Comparison of ENCODE assay signal across 8 mouse cellular contexts in the genomic region with DNA sequence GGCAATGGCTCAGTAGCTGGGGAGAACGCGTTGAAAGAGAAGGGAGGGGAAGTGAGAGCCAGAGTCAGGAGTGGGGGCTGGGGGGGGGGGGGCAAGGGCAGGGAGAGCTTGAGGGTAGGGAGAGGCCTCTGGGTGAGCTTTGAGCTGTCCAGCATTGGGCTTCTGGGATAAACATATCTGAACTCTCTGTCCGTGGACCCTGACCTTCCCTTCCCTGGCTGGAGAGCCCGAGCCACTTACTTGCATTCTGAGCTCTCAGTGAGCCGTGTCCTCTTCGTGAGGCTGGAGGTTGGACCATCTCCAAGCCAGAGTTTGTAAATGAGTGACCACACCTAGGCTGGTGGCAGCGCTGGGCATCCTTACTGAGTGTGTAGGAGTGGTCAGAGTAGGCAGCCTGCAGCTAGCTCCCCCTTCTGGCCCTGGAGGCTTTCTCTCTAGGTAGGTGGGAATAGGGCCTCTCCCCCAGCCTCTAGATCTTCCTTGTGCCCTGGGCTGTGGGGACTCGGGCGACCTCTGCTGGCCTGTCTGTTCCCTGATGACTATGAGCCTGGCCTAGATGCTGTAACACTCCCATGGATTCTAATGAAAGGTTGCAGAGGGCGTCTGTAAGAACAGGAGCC. TPM values are rescaled to one million over a fixed set of nuclear protein-coding genes. Genes with fewer than 3 reads are reported as not detected.
A peak's percentile ranks its signal among the peaks of the same experiment; 100 is the strongest.
DNase-seq lines count a peak whose midpoint lies in the region; ATAC-seq lines count a peak whose summit lies in the region.

No protein-coding gene starts in this region.

- DNase-seq in 3134 (ENCODE audit: extremely low read depth, insufficient read length, low spot score) (peak; percentile 39), ZHBTc4 (ENCODE audit: low read depth, low spot score) (peak; percentile 87)
- DNase-seq in gastrocnemius, postnatal 10 days: peak; percentile 54
- DNase-seq in left cerebral cortex, postnatal 4 days: peak; percentile 77
- DNase-seq in midbrain, embryonic 11.5 days (ENCODE audit: low spot score, missing footprints): peak; percentile 94
- peak; percentile 21 to 28 for DNase-seq in spleen, postnatal 14 days (ENCODE audit: low spot score in 2 of 2)

- intact Hi-C loops in left cerebral cortex, postnatal 4 days (cut with DNase I): no loop called here

- no peaks in the 10 kb centered on the region for H3K9me3 ChIP-seq in intestine, embryonic 16.5 days (ENCODE audit: control insufficient read depth, low read length)
- H3K9me3 ChIP-seq in midbrain, embryonic 11.5 days (ENCODE audit: control insufficient read depth, low read length): no peaks in the 10 kb centered on the region

- no peaks in the 10 kb centered on the region for H3K27me3 ChIP-seq in intestine, embryonic 16.5 days (replicated peaks; ENCODE audit: control insufficient read depth, insufficient read depth, low read length)
- H3K27me3 ChIP-seq in midbrain, embryonic 11.5 days (ENCODE audit: control insufficient read depth, insufficient read depth, low read length): no peaks in the 10 kb centered on the region

- H3K4me3 ChIP-seq in intestine, embryonic 16.5 days (ENCODE audit: low read length): no peak overlapping the region
- no peak overlapping the region for H3K4me3 ChIP-seq in midbrain, embryonic 11.5 days (ENCODE audit: low read depth, low read length)

- no peaks in the 10 kb centered on the region for H3K36me3 ChIP-seq in intestine, embryonic 16.5 days (ENCODE audit: control insufficient read depth, insufficient read depth, low read length)
- no peaks in the 10 kb centered on the region for H3K36me3 ChIP-seq in midbrain, embryonic 11.5 days (ENCODE audit: control insufficient read depth, insufficient read depth, low read length)

- H3K4me1 ChIP-seq in intestine, embryonic 16.5 days (ENCODE audit: control insufficient read depth, insufficient read depth, low read length): 0 out of 2 replicates have a peak, but pooled peaks cover 5% of the 10 kb centered on the region
- no peaks in the 10 kb centered on the region for H3K4me1 ChIP-seq in midbrain, embryonic 11.5 days (ENCODE audit: control insufficient read depth, insufficient read depth, low read length)

- no peak overlapping the region for H3K27ac ChIP-seq in intestine, embryonic 16.5 days (ENCODE audit: low read length)
- no peak overlapping the region for H3K27ac ChIP-seq in midbrain, embryonic 11.5 days (ENCODE audit: low read depth, low read length)

- WGBS in intestine, embryonic 16.5 days: 30% methylated on average over 10 of the region's 10 CpGs
- WGBS in midbrain, embryonic 11.5 days: 31% methylated on average over 10 of the region's 10 CpGs

- H3K4me2 ChIP-seq in intestine, embryonic 16.5 days (ENCODE audit: low read depth, low read length): no peak overlapping the region
- H3K4me2 ChIP-seq in midbrain, embryonic 11.5 days: no peak overlapping the region

- peak; percentile 97 for ATAC-seq in common myeloid progenitor, adult 5-6 weeks (replicated peaks; ENCODE audit: low read depth, poor library complexity, severe bottlenecking)
- peak; percentile 58 for ATAC-seq in intestine, embryonic 16.5 days
- peak; percentile 85 for ATAC-seq in midbrain, embryonic 11.5 days (ENCODE audit: low FRiP score)

- H3K9ac ChIP-seq in intestine, embryonic 16.5 days (ENCODE audit: low read depth, low read length): no peak overlapping the region
- H3K9ac ChIP-seq in midbrain, embryonic 11.5 days (ENCODE audit: low read length): no peak overlapping the region

RNA-seq across cellular contexts. Expression of a gene that starts 12.3 kb away (rescaled TPM):
- total RNA-seq in common myeloid progenitor, adult 5-6 weeks (2017): 0.09 and 0.19 TPM in 2 replicates
- not detected for total RNA-seq in gastrocnemius, postnatal 10 days (2021)
- 24.9 and 40.5 TPM in 2 replicates for polyA plus RNA-seq in intestine, embryonic 16.5 days (2015; fragmentation: Nextera tagmentation; extraction: Ambion mirVana)
- total RNA-seq in left cerebral cortex, postnatal 4 days (2021): not detected
- polyA plus RNA-seq in midbrain, embryonic 11.5 days (2014; fragmentation: Nextera tagmentation; extraction: Ambion mirVana): 0.14 and 0.17 TPM in 2 replicates

RNA-seq across cellular contexts. Expression of a gene that starts 14.5 kb away (rescaled TPM):
- total RNA-seq in common myeloid progenitor, adult 5-6 weeks (2017): not detected in 2 replicates
- under 1 TPM; 0.28 to 0.86 TPM for total RNA-seq in gastrocnemius, postnatal 10 days (2021)
- not detected in 2 replicates for polyA plus RNA-seq in intestine, embryonic 16.5 days (2015; fragmentation: Nextera tagmentation; extraction: Ambion mirVana)
- total RNA-seq in left cerebral cortex, postnatal 4 days (2021): not detected
- polyA plus RNA-seq in midbrain, embryonic 11.5 days (2014; fragmentation: Nextera tagmentation; extraction: Ambion mirVana): not detected in 2 replicates

RNA-seq across cellular contexts. Expression of a gene that starts 40.5 kb away (rescaled TPM):
- total RNA-seq in common myeloid progenitor, adult 5-6 weeks (2017): 4.4 and 17.2 TPM in 2 replicates
- total RNA-seq in gastrocnemius, postnatal 10 days (2021): 1 to 10 TPM; 5.5 to 7.7 TPM
- polyA plus RNA-seq in intestine, embryonic 16.5 days (2015; fragmentation: Nextera tagmentation; extraction: Ambion mirVana): 28.7 and 31.7 TPM in 2 replicates
- 10 to 100 TPM; 12.1 to 12.3 TPM for total RNA-seq in left cerebral cortex, postnatal 4 days (2021)
- polyA plus RNA-seq in midbrain, embryonic 11.5 days (2014; fragmentation: Nextera tagmentation; extraction: Ambion mirVana): 34.3 and 38.2 TPM in 2 replicates

Comparison
In these comparisons a context has a peak if more than half of its experiments do, and no peak if none do; other contexts are left out.
1. DNase-seq: peak in every context shown above with its lines; median percentile 94 in midbrain, embryonic 11.5 days; 87 in ZHBTc4; 77 in left cerebral cortex, postnatal 4 days; 54 in gastrocnemius, postnatal 10 days; 39 in 3134; 24 in spleen, postnatal 14 days.